Mouse (Mus musculus): ENCODE measurements around the gene Mpv17l2.

DNA sequence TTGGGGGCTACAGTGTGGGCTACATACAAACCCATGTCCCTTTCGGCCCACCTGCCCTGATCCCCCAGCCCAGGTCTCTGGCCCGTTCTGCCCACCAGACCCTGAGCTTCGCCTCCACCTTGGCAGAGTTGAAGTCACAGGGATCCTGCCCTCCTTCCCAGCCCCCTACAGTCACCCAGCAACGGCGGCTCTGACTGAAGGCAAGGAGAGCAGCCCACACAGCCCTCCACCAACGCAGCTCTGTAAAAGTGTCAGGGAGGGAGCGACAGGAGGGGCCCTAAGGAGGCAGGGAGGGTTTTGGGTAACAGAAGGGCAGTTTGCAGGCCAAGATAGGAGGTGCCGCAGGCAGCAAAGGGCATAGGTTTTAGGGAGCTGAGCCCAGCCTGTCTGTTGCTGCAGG is 30.1 kb upstream of the Mpv17l2 start:
- TF ChIP-seq CTCF (IDR thresholded peaks at IDR 0.05; ENCODE audit: low read depth) (no peak), EP300 (IDR thresholded peaks at IDR 0.05; ENCODE audit: low read depth) (no peak)

Measured in heart, postnatal 0 days (tissue).